Mouse (Mus musculus) liver, embryonic 13.5 days (tissue): ENCODE measurements around the gene Zfp111. TPM values are rescaled to one million over a fixed set of nuclear protein-coding genes. Genes with fewer than 3 reads are reported as not detected.

Source experiments
- polyA plus RNA-seq: library from polyadenylated mRNA; unstranded; fragments of >200 nt; fragmentation: Nextera tagmentation; extraction: Ambion mirVana; gene quantifications from 2 replicates; pipeline ENCODE4 v1.2.1, GENCODE M21; 2015

The Zfp111 gene
- polyA plus RNA-seq, 1 experiment from 2014 or later, result 1.4 TPM

Other genes starting within 250 kb of the Zfp111 start
- not detected in 2 replicates for gene Vmn1r181, start 236.8 kb downstream of the Zfp111 start, polyA plus RNA-seq
- not detected in 2 replicates for gene V1rd19, start 209.8 kb downstream of the Zfp111 start, polyA plus RNA-seq
- gene Vmn1r183, start 158.2 kb downstream of the Zfp111 start, polyA plus RNA-seq, result not detected in 2 replicates
- 10.0 and 13.1 TPM in 2 replicates for gene Zfp180, start 129.5 kb downstream of the Zfp111 start, polyA plus RNA-seq
- 1.0 TPM in 2 replicates for gene Zfp112, start 99.1 kb downstream of the Zfp111 start, polyA plus RNA-seq
- 3.8 and 4.6 TPM in 2 replicates for gene Zfp235, start 77.3 kb downstream of the Zfp111 start, polyA plus RNA-seq
- 0.61 and 0.94 TPM in 2 replicates for gene Zfp114, start 36.4 kb downstream of the Zfp111 start, polyA plus RNA-seq
- gene Zfp109, start 26.1 kb upstream of the Zfp111 start, polyA plus RNA-seq, result 1.3 and 2.3 TPM in 2 replicates
- 0.40 and 0.49 TPM in 2 replicates for gene Zfp108, start 43.4 kb upstream of the Zfp111 start, polyA plus RNA-seq
- 0.97 and 1.2 TPM in 2 replicates for gene Zfp93, start 59.0 kb upstream of the Zfp111 start, polyA plus RNA-seq
- gene Zfp61, start 89.8 kb upstream of the Zfp111 start, polyA plus RNA-seq, result 3.4 and 5.1 TPM in 2 replicates
- gene Zfp94, start 105.2 kb upstream of the Zfp111 start, polyA plus RNA-seq, result 2.5 and 2.6 TPM in 2 replicates
- not detected in 2 replicates for gene Tescl, start 122.5 kb upstream of the Zfp111 start, polyA plus RNA-seq
- not detected in 2 replicates for gene Lypd5, start 137.8 kb upstream of the Zfp111 start, polyA plus RNA-seq
- 126 and 128 TPM in 2 replicates for gene Kcnn4, start 158.8 kb upstream of the Zfp111 start, polyA plus RNA-seq
- gene Smg9, start 188.2 kb upstream of the Zfp111 start, polyA plus RNA-seq, result 15.2 and 16.5 TPM in 2 replicates
- not detected in 2 replicates for gene Irgc1, start 240.9 kb upstream of the Zfp111 start, polyA plus RNA-seq